Mouse (Mus musculus) subcutaneous adipose tissue, adult 2 months (tissue): ENCODE measurements around the gene Stt3b. TPM values are rescaled to one million over a fixed set of nuclear protein-coding genes. Genes with fewer than 3 reads are reported as not detected.

Experiments
- polyA plus RNA-seq: library from polyadenylated mRNA; depleted of rRNA; stranded (reverse); fragments of >200 nt; gene quantifications from 2 replicates; pipeline ENCODE4 v1.2.3, GENCODE M21; 2012; ENCODE audit warnings: low replicate concordance; rRNA removed

Gene Stt3b
- 90.2 and 98.1 TPM in 2 replicates for polyA plus RNA-seq

DNA sequence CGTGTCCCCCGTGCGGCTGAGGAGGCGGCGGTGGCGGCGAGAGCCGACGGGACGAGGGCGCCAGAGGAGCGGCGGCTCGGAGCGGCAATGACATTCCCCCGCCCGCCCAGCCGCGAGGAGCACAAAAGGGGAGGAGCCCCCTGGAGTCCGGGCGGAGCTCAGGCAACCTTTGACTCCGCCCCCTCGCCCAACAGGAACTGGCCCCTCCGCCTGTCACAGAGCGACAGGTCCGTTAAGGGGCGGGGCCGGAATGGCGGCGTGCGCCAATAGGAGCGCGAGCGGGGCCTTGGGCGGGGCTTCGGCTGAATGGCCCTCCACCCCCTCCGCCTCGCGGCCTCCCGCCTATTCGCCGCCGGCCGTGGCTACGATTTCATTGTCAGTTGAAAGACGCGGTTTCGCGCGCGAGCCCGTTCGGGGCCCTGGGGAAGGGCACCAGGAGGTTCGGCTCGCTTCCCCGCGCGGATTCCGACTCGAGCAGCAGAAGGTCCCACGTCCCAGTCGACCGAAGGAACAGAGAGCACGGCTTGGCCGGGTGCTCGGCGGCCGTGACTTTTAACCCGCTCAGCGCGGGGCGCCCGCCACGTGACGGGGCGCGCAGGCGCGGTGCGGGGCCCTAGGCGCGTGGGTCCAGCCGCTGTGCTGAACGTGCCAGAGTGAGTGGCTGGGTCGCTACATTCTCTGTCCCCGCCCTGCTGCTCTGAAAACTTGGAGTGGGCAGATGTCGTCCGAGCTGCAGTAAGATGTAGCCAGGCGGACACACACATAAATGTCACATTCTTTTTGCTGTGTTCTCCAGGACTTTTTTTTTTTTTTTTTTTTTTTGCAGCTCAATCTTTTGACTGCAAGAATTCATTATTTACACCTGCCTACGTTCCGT is at the start of gene Stt3b:
TSS of gene Stt3b (minus strand) at position 76 of the 877 bp plus-strand sequence.

